ENCODE assay signal across 9 mouse cellular contexts in genomic region chr4:43498983-43499382, GRCm38 (mm10). TPM values are rescaled to one million over a fixed set of nuclear protein-coding genes. Genes with fewer than 3 reads are reported as not detected.
DNase-seq lines count a peak whose midpoint lies in the region; ATAC-seq and TF ChIP-seq lines count a peak whose summit lies in the region.
"Had no signal": no experiment of that assay in that cellular context is flagged by ENCODE, and none has a peak within 500 bp of the region (broad histone marks: within the 10 kb centered on the region; RNA-seq: fewer than 3 reads in every experiment).

No protein-coding gene starts in this region.

- TF ChIP-seq POLR2A in heart, adult 2 months (IDR thresholded peaks at IDR 0.05; ENCODE audit: insufficient read depth, low read depth, low read length): no peak
- no peak for TF ChIP-seq POLR2A in myocyte (IDR thresholded peaks at IDR 0.05; ENCODE audit: insufficient read length, low read depth)

- peak; percentile 38 for ATAC-seq in forebrain, embryonic 11.5 days (replicated peaks; ENCODE audit: low FRiP score)

- TF ChIP-seq EP300 in heart, adult 2 months (IDR thresholded peaks at IDR 0.05; ENCODE audit: insufficient read depth, low read depth, low read length): no peak

- no peaks in the 10 kb centered on the region for H3K27me3 ChIP-seq in heart, adult 2 months (ENCODE audit: control insufficient read depth, insufficient read depth, low read length)
- H3K27me3 ChIP-seq in E14TG2a.4 (ENCODE audit: insufficient read depth, low read length) (peaks cover 37% of the 10 kb centered on the region), myocyte (ENCODE audit: control insufficient read depth, insufficient read depth, insufficient read length) (no peaks in the 10 kb centered on the region)
- no peaks in the 10 kb centered on the region; the same call in 1 of the 2 replicates for H3K27me3 ChIP-seq in forebrain, embryonic 11.5 days (ENCODE audit: control insufficient read depth, insufficient read depth, low read length)
- H3K27me3 ChIP-seq: Patski had no signal

- H3K27ac ChIP-seq in heart, adult 2 months: no peak overlapping the region
- H3K27ac ChIP-seq in forebrain, embryonic 11.5 days (ENCODE audit: low read depth, low read length): no peak overlapping the region

- DNase-seq in heart, adult 2 months: no peak
- no peak for DNase-seq in heart, adult 11 months
- DNase-seq in forebrain, embryonic 11.5 days (ENCODE audit: low spot score): peak; percentile 75
- DNase-seq in kidney, postnatal 4 days: peak; percentile 38 to 64
- DNase-seq in frontal cortex, postnatal 10 days (ENCODE audit: low spot score in 2 of 2): no peak
- DNase-seq in urinary bladder, adult 2 months (ENCODE audit: low spot score): no peak

- TF ChIP-seq CTCF in heart, adult 2 months (IDR thresholded peaks at IDR 0.05): peak; percentile 50
- TF ChIP-seq CTCF in E14TG2a.4 (conservative IDR thresholded peaks at IDR 0.05; ENCODE audit: low read length): peak; percentile 73

- no peak overlapping the region for H3K9ac ChIP-seq in heart, adult 2 months (ENCODE audit: low read depth, low read length)
- H3K9ac ChIP-seq in forebrain, embryonic 11.5 days (ENCODE audit: low read length): peak overlapping the region; percentile 72

- peaks cover 6% of the 10 kb centered on the region for H3K4me1 ChIP-seq in heart, adult 2 months (ENCODE audit: control insufficient read depth, insufficient read depth, low read length)
- H3K4me1 ChIP-seq in E14TG2a.4 (replicated peaks; ENCODE audit: low read depth, low read length): peaks cover 59% of the 10 kb centered on the region
- H3K4me1 ChIP-seq in forebrain, embryonic 11.5 days (replicated peaks; ENCODE audit: control insufficient read depth, insufficient read depth, low read length): peaks cover 19% of the 10 kb centered on the region; the same call in 1 of the 2 replicates

- intact Hi-C loops in heart, adult 2 months (cut with DNase I): loop anchor here (2.0 kb wide), 1 partner anchor 26 kb away; no protein-coding TSS in a partner anchor

- no peak overlapping the region for H3ac ChIP-seq in myocyte (ENCODE audit: control insufficient read depth, insufficient read length)

- no peaks in the 10 kb centered on the region for H3K79me2 ChIP-seq in heart, adult 2 months (replicated peaks; ENCODE audit: control insufficient read depth, insufficient read depth, low read length)
- H3K79me2 ChIP-seq in myocyte (ENCODE audit: control insufficient read depth, insufficient read depth): no peaks in the 10 kb centered on the region

- H3K4me3 ChIP-seq in heart, adult 2 months: peak overlapping the region; percentile 52
- H3K4me3 ChIP-seq in E14TG2a.4 (replicated peaks; ENCODE audit: low read length): peak overlapping the region; percentile 88
- H3K4me3 ChIP-seq in forebrain, embryonic 11.5 days (ENCODE audit: low read depth, low read length): peak overlapping the region; percentile 54
- H3K4me3 ChIP-seq in myocyte: peak overlapping the region; percentile 39

- H3K36me3 ChIP-seq in heart, adult 2 months (ENCODE audit: control insufficient read depth, insufficient read depth, low read length): no peaks in the 10 kb centered on the region
- peaks cover 40% of the 10 kb centered on the region for H3K36me3 ChIP-seq in E14TG2a.4 (ENCODE audit: insufficient read depth, low read length)
- H3K36me3 ChIP-seq in forebrain, embryonic 11.5 days (ENCODE audit: control insufficient read depth, insufficient read depth, low read length): peaks cover 2% of the 10 kb centered on the region; the same call in 1 of the 2 replicates
- peaks cover 4% of the 10 kb centered on the region for H3K36me3 ChIP-seq in myocyte (ENCODE audit: control insufficient read depth, insufficient read depth)

- H3K4me2 ChIP-seq in forebrain, embryonic 11.5 days (ENCODE audit: low read depth, low read length, severe bottlenecking): peak overlapping the region; percentile 69
- H3K4me2 ChIP-seq in myocyte (ENCODE audit: low read depth): peak overlapping the region; percentile 90

- no peaks in the 10 kb centered on the region for H3K9me3 ChIP-seq in E14TG2a.4 (ENCODE audit: low read length)
- H3K9me3 ChIP-seq in forebrain, embryonic 11.5 days (ENCODE audit: control insufficient read depth, low read length): no peaks in the 10 kb centered on the region

- WGBS in heart, adult 2 months: 12% methylated on average over 8 of the region's 8 CpGs
- 13% methylated on average over 8 of the region's 8 CpGs for WGBS in forebrain, embryonic 11.5 days

TF ChIP-seq in myocyte, 11 proteins besides CTCF, POLR2A, EP300 and RAD21:
- TF ChIP-seq MYOD1 (IDR thresholded peaks at IDR 0.05; ENCODE audit: control insufficient read depth in 1 of 3, insufficient read length in 2 of 3, low read depth in 2 of 3): no peak
- TF ChIP-seq USF1 (IDR thresholded peaks at IDR 0.05; ENCODE audit: low read depth): no peak
- TF ChIP-seq REST (IDR thresholded peaks at IDR 0.05; ENCODE audit: insufficient read depth, insufficient read length): no peak
- TF ChIP-seq MAX (IDR thresholded peaks at IDR 0.05; ENCODE audit: low read depth): no peak
- no peak for TF ChIP-seq MYOG (IDR thresholded peaks at IDR 0.05; ENCODE audit: control insufficient read depth in 1 of 3, insufficient read depth in 1 of 3, insufficient read length in 2 of 3, low read depth in 2 of 3)
- TF ChIP-seq E2F4 (IDR thresholded peaks at IDR 0.05; ENCODE audit: insufficient read depth): no peak
- no peak for TF ChIP-seq TCF12 (IDR thresholded peaks at IDR 0.05; ENCODE audit: insufficient read depth, poor library complexity, severe bottlenecking)
- no peak for TF ChIP-seq SRF (IDR thresholded peaks at IDR 0.05; ENCODE audit: control insufficient read depth, insufficient read length, low read depth)
- no peak for TF ChIP-seq POLR2AphosphoS2 (IDR thresholded peaks at IDR 0.05; ENCODE audit: insufficient read length, low read depth)
- TF ChIP-seq CEBPB (IDR thresholded peaks at IDR 0.05; ENCODE audit: insufficient read depth, poor library complexity, severe bottlenecking): no peak
- no peak for TF ChIP-seq TCF3 (IDR thresholded peaks at IDR 0.05; ENCODE audit: insufficient read length, low read depth)

RNA-seq across cellular contexts. Expression of gene Arhgef39, which starts 0.5 kb away (rescaled TPM):
- under 1 TPM; 0.30 to 0.31 TPM for total RNA-seq in heart, adult 2 months (2021)
- 1.6 and 1.7 TPM in 2 replicates for polyA plus RNA-seq in heart, adult 2 months (2012; rRNA removed)
- polyA plus RNA-seq in forebrain, embryonic 11.5 days (2014; fragmentation: Nextera tagmentation; extraction: Ambion mirVana): 55.3 and 61.1 TPM in 2 replicates
- 5.7 TPM for polyA plus RNA-seq in myocyte (2012; fragmentation: generic; extraction: Trizol)
- polyA plus RNA-seq in urinary bladder, adult 2 months (2012; rRNA removed): 14.7 and 26.0 TPM in 2 replicates

RNA-seq across cellular contexts. Expression of gene Ccdc107, which starts 6.3 kb away (rescaled TPM):
- total RNA-seq in heart, adult 2 months (2021): 10 to 100 TPM; 29.8 to 33.8 TPM
- 50.8 and 67.9 TPM in 2 replicates for polyA plus RNA-seq in heart, adult 2 months (2012; rRNA removed)
- polyA plus RNA-seq in forebrain, embryonic 11.5 days (2014; fragmentation: Nextera tagmentation; extraction: Ambion mirVana): 50.3 and 54.3 TPM in 2 replicates
- polyA plus RNA-seq in myocyte (2012; fragmentation: generic; extraction: Trizol): 111 TPM
- polyA plus RNA-seq in urinary bladder, adult 2 months (2012; rRNA removed): 272 and 290 TPM in 2 replicates

RNA-seq across cellular contexts. Expression of gene Car9, which starts 7.8 kb away (rescaled TPM):
- total RNA-seq in heart, adult 2 months (2021): under 1 TPM; 0.11 to 0.34 TPM
- 0.32 and 0.55 TPM in 2 replicates for polyA plus RNA-seq in heart, adult 2 months (2012; rRNA removed)
- 0.52 and 0.87 TPM in 2 replicates for polyA plus RNA-seq in forebrain, embryonic 11.5 days (2014; fragmentation: Nextera tagmentation; extraction: Ambion mirVana)
- 10.7 TPM for polyA plus RNA-seq in myocyte (2012; fragmentation: generic; extraction: Trizol)
- 1.3 and 1.9 TPM in 2 replicates for polyA plus RNA-seq in urinary bladder, adult 2 months (2012; rRNA removed)
- polyA plus RNA-seq: Patski had no signal

RNA-seq across cellular contexts. Expression of gene Sit1, which starts 15.4 kb away (rescaled TPM):
- total RNA-seq in heart, adult 2 months (2021): under 1 TPM in 1 of 2 experiments, not detected in 1; 0.31 TPM
- polyA plus RNA-seq in heart, adult 2 months (2012; rRNA removed): not detected in 2 replicates
- polyA plus RNA-seq in forebrain, embryonic 11.5 days (2014; fragmentation: Nextera tagmentation; extraction: Ambion mirVana): not detected in 2 replicates
- not detected for polyA plus RNA-seq in myocyte (2012; fragmentation: generic; extraction: Trizol)
- 0.22 and 0.41 TPM in 2 replicates for polyA plus RNA-seq in urinary bladder, adult 2 months (2012; rRNA removed)
- polyA plus RNA-seq: Patski had no signal

RNA-seq across cellular contexts. Expression of gene Tpm2, which starts 24.6 kb away (rescaled TPM):
- 10 to 100 TPM; 35.4 to 41.2 TPM for total RNA-seq in heart, adult 2 months (2021)
- 41.8 and 44.9 TPM in 2 replicates for polyA plus RNA-seq in heart, adult 2 months (2012; rRNA removed)
- polyA plus RNA-seq in forebrain, embryonic 11.5 days (2014; fragmentation: Nextera tagmentation; extraction: Ambion mirVana): 46.7 and 52.7 TPM in 2 replicates
- polyA plus RNA-seq in myocyte (2012; fragmentation: generic; extraction: Trizol): 2,542 TPM
- polyA plus RNA-seq in urinary bladder, adult 2 months (2012; rRNA removed): 3,808 and 5,340 TPM in 2 replicates

Comparison
In these comparisons a context has a peak if more than half of its experiments do, and no peak if none do; other contexts are left out.
1. DNase-seq: peak in forebrain, embryonic 11.5 days (single experiment) and kidney, postnatal 4 days (2 of 2); none in heart, adult 2 months (0 of 2), heart, adult 11 months (single experiment), frontal cortex, postnatal 10 days (0 of 2) and urinary bladder, adult 2 months (single experiment).
2. Peak in every context shown above with its lines, with median percentiles within 50 percentile points of each other: H3K4me3 ChIP-seq.